Mouse (Mus musculus): ENCODE data around the gene Yeats4.

Yeats4 gene

GRCm38 (mm10) chr10:117199701-117200100, 24.6 kb downstream of the Yeats4 start:
- DNase-seq: no peak

DNA sequence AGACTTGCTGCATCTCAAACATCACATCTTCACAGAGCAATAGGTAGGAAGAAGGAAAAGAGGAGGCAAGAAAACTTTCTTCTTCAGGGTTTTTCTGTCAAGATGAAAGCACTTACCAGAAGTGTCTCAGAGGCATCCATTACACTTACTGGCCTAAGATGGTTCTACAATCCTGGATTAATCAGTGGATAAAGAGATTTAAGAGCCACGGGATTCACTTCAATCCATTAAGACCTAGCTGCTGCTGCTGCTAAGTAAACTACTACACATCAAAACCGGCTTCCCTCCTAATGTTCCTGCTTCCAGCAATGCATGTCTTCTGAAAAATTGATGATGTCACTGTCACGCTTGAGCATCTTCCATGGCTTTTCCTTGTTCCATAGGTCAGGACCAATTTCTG, 27.6 kb downstream of the Yeats4 start:
- no peak for DNase-seq

GRCm38 (mm10) chr10:117195748-117196147, 28.6 kb downstream of the Yeats4 start:
- DNase-seq: no peak

- DNase-seq: no peak
Observed at GRCm38 (mm10) chr10:117195005-117195404, 29.3 kb downstream of the Yeats4 start.

GRCm38 (mm10) chr10:117193364-117193763, 30.9 kb downstream of the Yeats4 start:
- DNase-seq: no peak

- no peak for DNase-seq
Observed at GRCm38 (mm10) chr10:117185399-117186089, 38.8 kb downstream of the Yeats4 start.

GRCm38 (mm10) chr10:117181098-117181497, 43.2 kb downstream of the Yeats4 start:
- no peak for DNase-seq

GRCm38 (mm10) chr10:117174645-117175044, 49.7 kb downstream of the Yeats4 start:
- no peak for DNase-seq

- no peak for DNase-seq
Observed at GRCm38 (mm10) chr10:117173566-117174438, 50.5 kb downstream of the Yeats4 start.

DNA sequence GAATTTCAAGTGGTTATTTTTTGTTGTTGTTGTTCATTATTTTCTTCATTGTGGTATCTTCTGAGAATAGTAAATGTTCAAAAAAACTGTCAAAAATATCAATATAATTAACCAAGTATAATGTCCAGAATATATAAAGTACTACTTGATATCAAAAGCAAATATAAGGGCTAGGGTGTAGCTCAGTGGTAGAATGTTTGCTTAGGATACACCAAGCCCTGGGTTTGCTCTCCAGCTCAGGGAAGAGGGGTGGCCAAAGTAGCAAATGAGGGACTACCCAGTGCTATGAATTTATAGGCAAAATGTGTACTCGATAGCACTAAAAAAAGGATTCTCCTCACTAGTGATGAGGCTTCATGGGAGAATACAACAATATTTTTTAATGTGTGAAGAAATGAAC, 51.2 kb downstream of the Yeats4 start:
- no peak for DNase-seq

- DNase-seq: no peak
Observed at GRCm38 (mm10) chr10:117172069-117172468, 52.2 kb downstream of the Yeats4 start.

- DNase-seq: no peak
Observed at GRCm38 (mm10) chr10:117166785-117167425, 57.4 kb downstream of the Yeats4 start.

All from cerebellum, adult 11-12 months (tissue).